Mouse (Mus musculus): ENCODE results near the gene Crtc1. TPM values are rescaled to one million over a fixed set of nuclear protein-coding genes. Genes with fewer than 3 reads are reported as not detected.

The Crtc1 gene
- polyA plus RNA-seq, 1 experiment from 2014 or later: 8.0 TPM

DNA sequence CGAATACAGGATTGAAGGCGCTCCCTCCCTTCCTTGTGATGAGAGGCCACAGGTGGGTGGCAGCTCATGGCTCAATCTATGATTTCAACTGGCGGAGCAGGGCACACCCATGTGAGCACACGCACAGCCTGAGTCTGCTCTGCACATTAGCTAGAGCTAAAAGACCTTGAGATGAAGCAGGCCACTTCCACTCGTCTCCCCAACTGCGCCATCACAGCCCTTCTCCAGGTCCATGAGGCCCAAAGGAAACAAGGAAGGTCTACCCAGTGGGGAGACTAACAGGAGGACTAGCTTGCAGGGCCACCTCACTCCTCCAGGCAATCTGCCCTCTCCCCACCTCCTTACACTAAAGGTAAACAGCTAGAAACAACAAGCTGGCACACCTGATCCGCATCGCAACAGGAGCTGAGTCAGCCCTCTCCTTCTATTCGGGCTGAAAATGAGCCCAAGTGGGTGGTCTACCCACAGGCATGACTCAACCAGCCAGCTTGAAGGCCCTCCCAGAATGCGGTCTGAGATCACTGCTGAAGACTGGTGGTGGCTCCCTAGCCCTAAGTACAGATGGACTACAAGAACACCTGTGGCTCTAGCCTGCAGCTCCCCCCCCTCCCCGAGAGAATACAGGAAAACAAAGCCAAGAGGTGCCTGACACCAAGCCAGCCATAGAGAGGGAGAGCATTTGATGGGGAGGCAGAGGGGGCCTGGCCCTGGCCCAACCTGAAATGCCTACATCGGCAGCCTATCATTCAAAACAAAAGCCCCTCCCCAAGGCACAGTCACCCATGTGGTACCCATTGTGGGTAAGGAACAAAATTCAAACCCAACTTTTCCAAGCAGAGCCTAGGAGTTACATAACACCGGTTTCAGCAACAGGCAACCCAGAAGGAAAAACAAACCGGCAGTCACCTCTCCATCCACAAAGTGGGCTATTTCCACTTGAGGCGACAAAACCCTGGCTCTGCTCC is 88.1 kb downstream of the Crtc1 start:
- peak; percentile 31 for DNase-seq (ENCODE audit: low spot score)

DNA sequence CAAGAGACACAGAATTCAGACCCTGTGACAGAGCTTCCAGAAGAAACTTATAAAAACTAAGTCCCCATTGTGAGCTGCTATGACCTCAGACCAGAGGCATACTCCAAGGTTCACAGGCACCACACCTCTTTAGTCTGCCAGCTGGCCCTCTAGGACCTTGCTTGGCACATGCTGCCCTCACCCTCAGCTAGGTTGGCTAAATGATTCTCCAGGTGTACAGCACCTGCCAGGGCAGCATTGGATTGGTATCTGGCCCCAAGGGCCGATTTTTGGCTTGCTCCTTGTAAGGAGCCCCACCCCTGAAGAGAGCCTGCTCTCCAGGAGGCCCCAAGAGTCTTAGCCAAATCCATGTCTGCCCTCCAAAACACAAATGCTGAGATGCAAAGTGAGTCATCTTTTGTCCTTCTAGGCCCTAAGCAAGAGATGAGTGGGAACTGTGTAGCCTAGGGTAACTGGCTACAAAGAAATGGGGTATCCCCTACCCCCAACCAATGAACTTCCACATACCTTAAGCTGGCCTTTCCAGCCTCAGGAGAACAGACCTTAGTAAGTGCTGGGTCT is 91.4 kb downstream of the Crtc1 start:
- DNase-seq (ENCODE audit: low spot score): no peak

DNA sequence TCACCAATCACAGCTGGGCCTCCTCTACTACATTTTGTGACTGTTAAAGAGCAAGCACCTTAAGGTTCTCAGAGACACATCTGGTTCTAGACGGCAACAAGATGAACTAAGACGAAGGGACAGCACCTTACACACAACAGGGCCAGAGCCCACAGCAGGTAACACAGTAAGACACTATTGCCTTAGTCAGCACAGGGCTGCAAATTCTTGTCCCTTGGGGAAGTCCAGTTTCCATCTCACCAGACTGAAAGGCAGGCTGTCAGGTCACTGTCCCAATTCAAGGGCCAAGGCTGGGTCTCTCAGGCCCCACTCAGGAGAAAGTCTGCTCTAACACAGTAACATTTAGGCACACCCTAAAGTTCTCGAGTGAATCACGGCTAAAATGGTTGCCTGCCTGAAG is 91.9 kb downstream of the Crtc1 start:
- DNase-seq (ENCODE audit: low spot score): no peak

DNA sequence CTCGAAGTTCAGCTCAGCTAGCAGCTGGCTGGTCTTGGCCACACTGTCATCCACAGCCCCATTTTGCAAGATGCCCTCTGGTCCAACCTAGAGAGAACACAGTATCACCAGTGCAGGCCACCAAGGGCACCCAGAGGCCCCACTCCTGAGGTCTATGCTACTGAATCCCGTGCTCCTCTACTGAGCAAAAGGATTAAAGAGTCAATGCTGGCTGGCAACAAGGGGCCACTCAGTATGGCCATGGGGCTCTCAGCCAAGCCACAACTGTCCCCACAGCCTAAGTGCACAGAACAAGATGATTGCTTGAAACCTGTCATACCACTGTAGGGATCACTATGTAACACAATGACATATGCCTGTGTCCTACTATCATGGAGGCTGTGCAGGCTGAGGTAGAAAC is 95.1 kb downstream of the Crtc1 start:
- DNase-seq (ENCODE audit: low spot score): no peak

DNA sequence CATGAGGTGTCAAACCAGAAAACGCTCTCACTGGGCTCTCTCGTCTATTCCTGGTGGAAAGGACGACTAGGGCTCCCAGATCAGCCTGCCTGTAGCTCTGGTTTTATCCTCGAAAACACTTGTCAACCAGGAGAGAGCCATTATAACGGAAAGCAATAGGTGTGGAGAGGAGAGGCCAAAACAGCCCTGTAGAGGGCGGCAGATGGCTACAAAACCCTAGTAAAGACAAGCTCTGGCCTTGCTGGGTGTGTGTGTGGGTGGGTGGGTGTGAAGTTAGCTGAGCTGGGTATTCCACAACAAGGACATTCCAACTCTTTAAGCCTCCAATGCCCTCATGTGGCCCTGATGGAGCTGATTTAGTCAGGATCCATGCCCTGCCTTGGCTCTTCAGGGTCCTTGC is 95.7 kb downstream of the Crtc1 start:
- DNase-seq (ENCODE audit: low spot score): peak; percentile 40

DNA sequence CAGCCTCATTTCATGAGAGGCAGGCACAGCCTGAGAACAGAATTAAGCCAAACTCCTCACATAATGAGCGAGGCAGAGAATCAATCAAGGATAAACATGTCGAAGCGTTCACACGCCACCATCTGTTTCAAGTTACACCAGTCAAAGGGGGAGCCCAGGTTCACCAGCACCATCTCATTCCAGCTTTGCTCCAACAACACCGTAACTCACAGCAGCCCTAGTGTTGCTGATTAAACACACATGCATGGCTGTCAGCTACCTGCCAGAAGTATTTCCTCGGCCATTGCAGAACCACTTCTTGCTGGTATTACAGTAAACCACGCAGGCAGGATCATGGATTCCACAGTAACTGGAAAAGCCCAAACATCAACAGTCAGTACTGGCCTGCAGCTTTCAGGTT is 96.3 kb downstream of the Crtc1 start:
- no peak for DNase-seq (ENCODE audit: low spot score)

DNA sequence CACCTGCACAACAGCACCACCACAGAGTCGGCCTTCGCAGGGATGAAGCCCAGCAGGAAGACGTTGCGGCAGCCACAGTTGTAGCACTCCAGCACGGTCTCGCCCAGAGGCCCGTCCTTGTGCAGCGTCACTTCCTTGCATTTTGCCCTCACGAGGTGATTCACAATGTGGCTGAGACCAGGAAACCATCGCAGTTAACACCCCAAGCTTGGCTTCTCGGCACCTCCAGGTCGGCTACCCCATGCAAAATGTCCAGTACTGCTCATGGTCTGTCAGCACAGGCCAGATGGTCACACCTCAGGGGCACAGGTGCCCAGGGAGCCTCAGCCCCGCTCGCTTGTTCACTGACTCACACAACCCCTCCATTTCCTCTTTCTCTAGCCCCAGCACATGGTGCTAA is 97.4 kb downstream of the Crtc1 start:
- DNase-seq (ENCODE audit: low spot score): no peak

DNA sequence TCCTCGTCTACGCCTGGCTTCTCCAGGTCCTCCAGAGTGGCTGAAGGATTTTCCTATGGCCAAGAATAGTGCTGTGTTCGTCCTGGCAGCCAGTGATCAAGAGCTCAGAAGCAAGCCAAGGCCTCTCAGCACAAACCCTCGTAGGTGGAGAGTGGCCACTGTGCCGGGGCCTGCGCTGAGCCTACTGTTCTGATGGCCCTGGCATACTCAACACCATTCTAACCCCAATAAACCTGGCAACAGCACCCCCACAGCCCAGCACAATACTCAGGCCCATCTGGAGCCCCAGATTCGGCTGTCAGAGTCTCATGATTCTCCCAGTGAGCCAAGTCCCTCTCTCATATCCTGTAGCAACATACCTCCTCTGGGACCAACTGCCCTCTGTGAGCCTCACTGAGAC is 98.7 kb downstream of the Crtc1 start:
- DNase-seq (ENCODE audit: low spot score): no peak

DNA sequence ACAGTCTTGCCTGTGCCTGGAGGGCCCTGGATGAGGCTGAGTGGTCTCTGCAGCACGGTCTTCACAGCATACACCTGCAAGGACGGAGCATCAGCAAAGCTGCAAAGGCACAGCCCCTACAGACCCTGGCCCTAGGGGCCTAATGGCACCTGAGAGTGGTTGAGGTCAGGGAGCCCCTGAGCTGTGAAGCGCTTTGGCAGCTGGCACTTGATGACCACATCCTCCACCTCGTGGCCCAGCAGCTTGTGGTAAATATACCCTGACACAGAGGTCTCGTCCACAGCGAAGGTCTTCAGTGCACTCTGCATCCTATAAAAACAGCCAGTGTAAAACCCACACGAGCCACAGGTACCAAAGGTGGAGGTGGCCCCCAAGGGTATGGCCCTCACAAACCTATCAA is 100.4 kb downstream of the Crtc1 start:
- no peak for DNase-seq (ENCODE audit: low spot score)

DNA sequence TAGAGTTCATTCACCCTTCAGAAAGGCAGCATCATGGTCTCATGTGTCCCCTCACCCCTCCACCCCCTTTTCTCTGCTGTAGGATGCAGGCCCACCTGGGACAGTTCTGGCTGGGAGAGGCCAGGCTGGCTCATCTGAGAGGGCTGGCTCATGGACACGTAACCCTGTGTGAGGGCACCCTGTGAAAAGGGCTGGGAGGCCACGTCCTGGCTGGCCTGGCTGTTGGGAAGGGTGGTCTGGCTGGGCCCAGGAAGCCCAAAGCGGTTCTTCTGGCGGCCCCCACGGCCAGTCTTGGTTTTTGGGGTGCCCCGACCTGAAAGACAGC is 106.5 kb downstream of the Crtc1 start:
- no peak for DNase-seq (ENCODE audit: low spot score)

Other genes with a start within 250 kb of the Crtc1 start
- 6.2 and 9.0 TPM in 2 replicates for gene Slc25a42, start 227.3 kb downstream of the Crtc1 start, polyA plus RNA-seq (2015; fragmentation: Nextera tagmentation; extraction: Ambion mirVana)
- 29.6 and 34.5 TPM in 2 replicates for gene Sugp2, start 205.4 kb downstream of the Crtc1 start, polyA plus RNA-seq (2015; fragmentation: Nextera tagmentation; extraction: Ambion mirVana)
- 17.9 and 18.4 TPM in 2 replicates for gene Armc6, start 205.1 kb downstream of the Crtc1 start, polyA plus RNA-seq (2015; fragmentation: Nextera tagmentation; extraction: Ambion mirVana)
- gene Homer3, start 156.8 kb downstream of the Crtc1 start, polyA plus RNA-seq (2015; fragmentation: Nextera tagmentation; extraction: Ambion mirVana): 25.7 and 26.9 TPM in 2 replicates
- gene Ddx49, start 137.1 kb downstream of the Crtc1 start, polyA plus RNA-seq (2015; fragmentation: Nextera tagmentation; extraction: Ambion mirVana): 53.6 and 58.1 TPM in 2 replicates
- gene Cope, start 137.1 kb downstream of the Crtc1 start, polyA plus RNA-seq (2015; fragmentation: Nextera tagmentation; extraction: Ambion mirVana): 314 and 316 TPM in 2 replicates
- 0.19 and 0.40 TPM in 2 replicates for gene Cers1, start 123.8 kb downstream of the Crtc1 start, polyA plus RNA-seq (2015; fragmentation: Nextera tagmentation; extraction: Ambion mirVana)
- gene Gdf1, start 109.8 kb downstream of the Crtc1 start, polyA plus RNA-seq (2015; fragmentation: Nextera tagmentation; extraction: Ambion mirVana): 0.13 TPM in 1 of 2 replicates, not detected in the other
- gene Upf1, start 86.3 kb downstream of the Crtc1 start, polyA plus RNA-seq (2015; fragmentation: Nextera tagmentation; extraction: Ambion mirVana): 16.4 and 22.6 TPM in 2 replicates
- gene Comp, start 66.0 kb downstream of the Crtc1 start, polyA plus RNA-seq (2015; fragmentation: Nextera tagmentation; extraction: Ambion mirVana): 1.6 and 2.2 TPM in 2 replicates
- 8.0 and 8.4 TPM in 2 replicates for gene Klhl26, start 37.4 kb upstream of the Crtc1 start, polyA plus RNA-seq (2015; fragmentation: Nextera tagmentation; extraction: Ambion mirVana)
- gene Tmem59l, start 47.8 kb upstream of the Crtc1 start, polyA plus RNA-seq (2015; fragmentation: Nextera tagmentation; extraction: Ambion mirVana): 0.09 and 0.10 TPM in 2 replicates
- gene Crlf1, start 53.6 kb upstream of the Crtc1 start, polyA plus RNA-seq (2015; fragmentation: Nextera tagmentation; extraction: Ambion mirVana): 0.10 and 0.27 TPM in 2 replicates
- 170 and 181 TPM in 2 replicates for gene Rex1bd, start 67.2 kb upstream of the Crtc1 start, polyA plus RNA-seq (2015; fragmentation: Nextera tagmentation; extraction: Ambion mirVana)
- gene Uba52, start 71.2 kb upstream of the Crtc1 start, polyA plus RNA-seq (2015; fragmentation: Nextera tagmentation; extraction: Ambion mirVana): 1,327 and 1,441 TPM in 2 replicates
- 309 and 319 TPM in 2 replicates for gene Fkbp8, start 88.1 kb upstream of the Crtc1 start, polyA plus RNA-seq (2015; fragmentation: Nextera tagmentation; extraction: Ambion mirVana)
- 66.8 and 68.6 TPM in 2 replicates for gene Kxd1, start 88.4 kb upstream of the Crtc1 start, polyA plus RNA-seq (2015; fragmentation: Nextera tagmentation; extraction: Ambion mirVana)
- gene Ell, start 99.9 kb upstream of the Crtc1 start, polyA plus RNA-seq (2015; fragmentation: Nextera tagmentation; extraction: Ambion mirVana): 13.5 and 14.2 TPM in 2 replicates
- 78.9 and 88.4 TPM in 2 replicates for gene Isyna1, start 154.8 kb upstream of the Crtc1 start, polyA plus RNA-seq (2015; fragmentation: Nextera tagmentation; extraction: Ambion mirVana)
- gene Ssbp4, start 169.3 kb upstream of the Crtc1 start, polyA plus RNA-seq (2015; fragmentation: Nextera tagmentation; extraction: Ambion mirVana): 135 and 142 TPM in 2 replicates
- gene Lrrc25, start 176.6 kb upstream of the Crtc1 start, polyA plus RNA-seq (2015; fragmentation: Nextera tagmentation; extraction: Ambion mirVana): 4.7 and 5.8 TPM in 2 replicates
- 1.2 and 1.4 TPM in 2 replicates for gene Gdf15, start 192.9 kb upstream of the Crtc1 start, polyA plus RNA-seq (2015; fragmentation: Nextera tagmentation; extraction: Ambion mirVana)
- 33.2 and 43.0 TPM in 2 replicates for gene Pgpep1, start 220.8 kb upstream of the Crtc1 start, polyA plus RNA-seq (2015; fragmentation: Nextera tagmentation; extraction: Ambion mirVana)
- 333 and 377 TPM in 2 replicates for gene Lsm4, start 233.7 kb upstream of the Crtc1 start, polyA plus RNA-seq (2015; fragmentation: Nextera tagmentation; extraction: Ambion mirVana)

Measured in thymus, postnatal 0 days (tissue).